Comparison of ENCODE assay signal across 9 mouse cellular contexts in genomic region chr17:29355841-29356478, GRCm38 (mm10). TPM values are rescaled to one million over a fixed set of nuclear protein-coding genes. Genes with fewer than 3 reads are reported as not detected.
A peak's percentile ranks its signal among the peaks of the same experiment; 100 is the strongest.
DNase-seq lines count a peak whose midpoint lies in the region; TF ChIP-seq lines count a peak whose summit lies in the region.
"Had no signal": no experiment of that assay in that cellular context is flagged by ENCODE, and none has a peak within 500 bp of the region (broad histone marks: within the 10 kb centered on the region; RNA-seq: fewer than 3 reads in every experiment).

No protein-coding gene starts in this region.

- DNase-seq in left cerebral cortex, adult 2 months (ENCODE audit: extremely low spot score in 1 of 2, low spot score in 2 of 2) = no peak
- no peak for DNase-seq in left cerebral cortex, postnatal 36 days (ENCODE audit: low spot score in 2 of 2)
- peak; percentile 52 for DNase-seq in forebrain, embryonic 10.5 days (ENCODE audit: extremely low spot score, low spot score)
- DNase-seq in heart, postnatal 10 days = peak; percentile 93
- DNase-seq in kidney, postnatal 25 days = peak; percentile 84 to 93
- no peak for DNase-seq in midbrain, embryonic 10.5 days (ENCODE audit: low spot score)
- no peak for DNase-seq in thymus, adult 18-20 months

- no peak; the same call in 1 of the 2 replicates for TF ChIP-seq POLR2A in testis, adult 2 months (IDR thresholded peaks at IDR 0.05; ENCODE audit: control insufficient read depth, low read depth, low read length)

- intact Hi-C loops in left cerebral cortex, adult 2 months (cut with DNase I) = no loop called here
- intact Hi-C loops in left cerebral cortex, postnatal 36 days (cut with DNase I) = loop anchor here (5.0 kb wide), 1 partner anchor 89 kb away; the partner anchor contains the start of gene BC004004
- intact Hi-C loops in heart, postnatal 10 days (cut with DNase I) = no loop called here

- peaks cover 46% of the 10 kb centered on the region for H3K4me1 ChIP-seq in forebrain, embryonic 10.5 days
- H3K4me1 ChIP-seq in midbrain, embryonic 10.5 days = peaks cover 49% of the 10 kb centered on the region
- H3K4me1 ChIP-seq in testis, adult 2 months (ENCODE audit: control insufficient read depth, insufficient read depth, low read length) = peaks cover 19% of the 10 kb centered on the region

- H3K4me3 ChIP-seq in left cerebral cortex, adult 2 months = no peak overlapping the region
- peak overlapping the region; percentile 55 for H3K4me3 ChIP-seq in forebrain, embryonic 10.5 days
- H3K4me3 ChIP-seq in midbrain, embryonic 10.5 days = peak overlapping the region; percentile 54
- no peak overlapping the region; the same call in 1 of the 2 replicates for H3K4me3 ChIP-seq in testis, adult 2 months (ENCODE audit: control insufficient read depth, low read depth, low read length)

- no peaks in the 10 kb centered on the region for H3K27me3 ChIP-seq in forebrain, embryonic 10.5 days (ENCODE audit: poor library complexity, severe bottlenecking)
- H3K27me3 ChIP-seq in midbrain, embryonic 10.5 days (ENCODE audit: low read depth, poor library complexity, severe bottlenecking) = no peaks in the 10 kb centered on the region
- no peaks in the 10 kb centered on the region for H3K27me3 ChIP-seq in testis, adult 2 months (ENCODE audit: control insufficient read depth, insufficient read depth, low read length)

- H3K9me3 ChIP-seq in forebrain, embryonic 10.5 days = no peaks in the 10 kb centered on the region
- H3K9me3 ChIP-seq in midbrain, embryonic 10.5 days (replicated peaks) = no peaks in the 10 kb centered on the region
- H3K9me3 ChIP-seq: G1E had no signal

- H3K36me3 ChIP-seq in forebrain, embryonic 10.5 days (replicated peaks) = no peaks in the 10 kb centered on the region
- no peaks in the 10 kb centered on the region for H3K36me3 ChIP-seq in midbrain, embryonic 10.5 days
- H3K36me3 ChIP-seq in testis, adult 2 months (ENCODE audit: control insufficient read depth, insufficient read depth, low read length) = no peaks in the 10 kb centered on the region
- H3K36me3 ChIP-seq: G1E had no signal

- 30% methylated on average over 17 of the region's 17 CpGs for WGBS in forebrain, embryonic 10.5 days
- WGBS in midbrain, embryonic 10.5 days = 28% methylated on average over 17 of the region's 17 CpGs

- no peak for TF ChIP-seq CTCF in left cerebral cortex, adult 2 months (IDR thresholded peaks at IDR 0.05)
- no peak for TF ChIP-seq CTCF in testis, adult 2 months (IDR thresholded peaks at IDR 0.05; ENCODE audit: control insufficient read depth, insufficient read depth, insufficient replicate concordance, low read depth, low read length)

- peak overlapping the region; percentile 81 for H3K27ac ChIP-seq in left cerebral cortex, adult 2 months
- peak overlapping the region; percentile 98 for H3K27ac ChIP-seq in forebrain, embryonic 10.5 days
- H3K27ac ChIP-seq in midbrain, embryonic 10.5 days (replicated peaks) = peak overlapping the region; percentile 98
- peak overlapping the region; percentile 67 for H3K27ac ChIP-seq in testis, adult 2 months (ENCODE audit: control insufficient read depth, insufficient read depth, low read depth, low read length)

RNA-seq across cellular contexts. Expression of gene Fgd2, which starts 4.8 kb away (rescaled TPM):
- total RNA-seq in left cerebral cortex, adult 2 months (2021) = 1 to 10 TPM; 5.4 to 7.4 TPM
- 1 to 10 TPM; 5.6 to 7.0 TPM for total RNA-seq in left cerebral cortex, postnatal 36 days (2021)
- 5.4 and 6.3 TPM in 2 replicates for polyA plus RNA-seq in forebrain, embryonic 10.5 days (2016; fragmentation: Nextera tagmentation; extraction: Ambion mirVana)
- total RNA-seq in heart, postnatal 10 days (2021) = 1 to 10 TPM; 2.5 to 2.6 TPM
- polyA plus RNA-seq in midbrain, embryonic 10.5 days (2016; fragmentation: Nextera tagmentation; extraction: Ambion mirVana) = 3.8 and 4.1 TPM in 2 replicates
- 33.4 and 38.3 TPM in 2 replicates for polyA plus RNA-seq in testis, adult 2 months (2012; rRNA removed)

RNA-seq across cellular contexts. Expression of gene Mtch1, which starts 8.2 kb away (rescaled TPM):
- 100 to 1,000 TPM; 537 to 552 TPM for total RNA-seq in left cerebral cortex, adult 2 months (2021)
- 100 to 1,000 TPM; 492 to 581 TPM for total RNA-seq in left cerebral cortex, postnatal 36 days (2021)
- 255 and 270 TPM in 2 replicates for polyA plus RNA-seq in forebrain, embryonic 10.5 days (2016; fragmentation: Nextera tagmentation; extraction: Ambion mirVana)
- total RNA-seq in heart, postnatal 10 days (2021) = 100 to 1,000 TPM; 345 to 350 TPM
- 277 and 318 TPM in 2 replicates for polyA plus RNA-seq in midbrain, embryonic 10.5 days (2016; fragmentation: Nextera tagmentation; extraction: Ambion mirVana)
- 43.5 and 46.5 TPM in 2 replicates for polyA plus RNA-seq in testis, adult 2 months (2012; rRNA removed)

RNA-seq across cellular contexts. Expression of gene Pi16, which starts 38.5 kb away (rescaled TPM):
- 1 to 10 TPM; 1.2 to 1.4 TPM for total RNA-seq in left cerebral cortex, adult 2 months (2021)
- 1 to 10 TPM; 1.1 to 1.3 TPM for total RNA-seq in left cerebral cortex, postnatal 36 days (2021)
- polyA plus RNA-seq in forebrain, embryonic 10.5 days (2016; fragmentation: Nextera tagmentation; extraction: Ambion mirVana) = 0.71 and 0.73 TPM in 2 replicates
- 10 to 100 TPM; 26.9 to 33.9 TPM for total RNA-seq in heart, postnatal 10 days (2021)
- 0.75 and 0.82 TPM in 2 replicates for polyA plus RNA-seq in midbrain, embryonic 10.5 days (2016; fragmentation: Nextera tagmentation; extraction: Ambion mirVana)
- polyA plus RNA-seq in testis, adult 2 months (2012; rRNA removed) = 4.3 and 5.9 TPM in 2 replicates

Comparison
In these comparisons a context has a peak if more than half of its experiments do, and no peak if none do; other contexts are left out.
1. DNase-seq: peak in forebrain, embryonic 10.5 days (single experiment), heart, postnatal 10 days (2 of 2) and kidney, postnatal 25 days (2 of 2); none in left cerebral cortex, adult 2 months (0 of 2), left cerebral cortex, postnatal 36 days (0 of 2), midbrain, embryonic 10.5 days (single experiment) and thymus, adult 18-20 months (0 of 2).
2. H3K4me3 ChIP-seq: peak in forebrain, embryonic 10.5 days (single experiment) and midbrain, embryonic 10.5 days (single experiment); none in left cerebral cortex, adult 2 months (single experiment) and testis, adult 2 months (single experiment).
3. RNA of gene Pi16, which starts 38.5 kb away (total RNA-seq): 26.9 to 33.9 TPM in heart, postnatal 10 days; 1.2 to 1.4 TPM in left cerebral cortex, adult 2 months and 1.1 to 1.3 TPM in left cerebral cortex, postnatal 36 days; every median in the first group is over 10 times any median in the second.
4. Peak in every context shown above with its lines, with median percentiles within 50 percentile points of each other: H3K27ac ChIP-seq.